ENCODE assay signal across 11 mouse cellular contexts in the genomic region with DNA sequence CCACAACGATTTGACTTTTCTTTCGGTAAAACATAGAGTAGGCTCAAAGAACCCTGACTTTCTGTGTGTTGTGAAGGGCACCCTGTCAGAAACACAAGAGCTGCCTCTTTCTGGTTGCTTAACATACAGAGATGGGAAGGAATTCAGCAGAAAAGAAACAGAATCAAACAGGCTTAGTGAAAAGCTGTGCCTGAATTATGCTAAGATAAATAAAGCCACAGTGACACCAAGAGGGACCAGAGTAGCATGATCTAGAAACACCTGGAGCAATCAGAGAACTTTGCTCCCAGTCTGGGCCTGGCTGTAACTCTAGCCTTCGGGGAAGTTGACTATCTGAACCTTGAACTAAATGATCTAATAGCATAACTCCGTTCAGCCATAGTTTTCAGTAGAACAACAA.
DNase-seq lines count a peak whose midpoint lies in the region; ATAC-seq and TF ChIP-seq lines count a peak whose summit lies in the region.
"Had no signal": no experiment of that assay in that cellular context is flagged by ENCODE, and none has a peak within 500 bp of the region (broad histone marks: within the 10 kb centered on the region; RNA-seq: fewer than 3 reads in every experiment).

No protein-coding gene starts in this region.

- H3K4me2 ChIP-seq in kidney, postnatal 0 days (ENCODE audit: low read length): 0 out of 2 replicates have a peak overlapping the region, but pooled peaks have one; percentile 1
- H3K4me2 ChIP-seq in kidney, embryonic 16.5 days (replicated peaks; ENCODE audit: low read depth, low read length): no peak overlapping the region; the same call in 1 of the 2 replicates
- H3K4me2 ChIP-seq in liver, embryonic 16.5 days (ENCODE audit: low read depth, low read length): no peak overlapping the region

- peak; percentile 52 for TF ChIP-seq CTCF in kidney, postnatal 0 days (IDR thresholded peaks at IDR 0.05; ENCODE audit: low read depth)

- 0 out of 2 replicates have a peak, but pooled peaks cover 9% of the 10 kb centered on the region for H3K4me1 ChIP-seq in kidney, postnatal 0 days (replicated peaks; ENCODE audit: insufficient read depth, low read length)
- peaks cover 11% of the 10 kb centered on the region; the same call in 1 of the 2 replicates for H3K4me1 ChIP-seq in kidney, embryonic 16.5 days (ENCODE audit: insufficient read depth, low read length)
- peaks cover 5% of the 10 kb centered on the region; the same call in 1 of the 2 replicates for H3K4me1 ChIP-seq in brown adipose tissue, adult 24 weeks (ENCODE audit: control insufficient read depth, insufficient read depth, insufficient read length, low read length)
- H3K4me1 ChIP-seq in liver, embryonic 16.5 days (ENCODE audit: control insufficient read depth, low read depth, low read length): peaks cover 7% of the 10 kb centered on the region; the same call in 1 of the 2 replicates

- no peak overlapping the region for H3K27ac ChIP-seq in kidney, postnatal 0 days
- H3K27ac ChIP-seq in kidney, embryonic 16.5 days (ENCODE audit: low read length): no peak overlapping the region
- H3K27ac ChIP-seq in brown adipose tissue, adult 24 weeks (replicated peaks; ENCODE audit: low read depth, low read length): 0 out of 2 replicates have a peak overlapping the region, but pooled peaks have one; percentile 7
- H3K27ac ChIP-seq in liver, embryonic 16.5 days (ENCODE audit: low read length): no peak overlapping the region

- no peaks in the 10 kb centered on the region for H3K27me3 ChIP-seq in kidney, postnatal 0 days (ENCODE audit: insufficient read depth, low read length)
- peaks cover 36% of the 10 kb centered on the region for H3K27me3 ChIP-seq in kidney, embryonic 16.5 days (ENCODE audit: insufficient read depth, low read length)
- peaks cover 29% of the 10 kb centered on the region for H3K27me3 ChIP-seq in liver, embryonic 16.5 days (ENCODE audit: control insufficient read depth, insufficient read depth, low read depth, low read length)

- no peak for ATAC-seq in kidney, postnatal 0 days (replicated peaks; ENCODE audit: low FRiP score, low read depth)
- no peak for ATAC-seq in kidney, embryonic 16.5 days (ENCODE audit: low FRiP score, low TSS enrichment)
- ATAC-seq in liver, embryonic 16.5 days (ENCODE audit: low read depth): peak; percentile 51; the same call in 1 of the 2 replicates
- ATAC-seq in monocyte, adult 5-6 weeks (replicated peaks; ENCODE audit: insufficient number of reproducible peaks, low FRiP score, low TSS enrichment, poor library complexity, severe bottlenecking): no peak

- WGBS in kidney, postnatal 0 days: 64% methylated on average over 4 of the region's 4 CpGs
- 62% methylated on average over 4 of the region's 4 CpGs for WGBS in kidney, embryonic 16.5 days
- 51% methylated on average over 4 of the region's 4 CpGs for WGBS in liver, embryonic 16.5 days (ENCODE audit: insufficient replicate concordance)

- no peaks in the 10 kb centered on the region for H3K36me3 ChIP-seq in kidney, postnatal 0 days (ENCODE audit: insufficient read depth, low read length)
- no peaks in the 10 kb centered on the region for H3K36me3 ChIP-seq in kidney, embryonic 16.5 days (ENCODE audit: insufficient read depth, low read length)
- H3K36me3 ChIP-seq in liver, embryonic 16.5 days (ENCODE audit: control insufficient read depth, insufficient read depth): no peaks in the 10 kb centered on the region

- H3K4me3 ChIP-seq in kidney, postnatal 0 days (replicated peaks; ENCODE audit: low read depth, low read length): no peak overlapping the region
- H3K4me3 ChIP-seq in kidney, embryonic 16.5 days (ENCODE audit: low read length): no peak overlapping the region
- no peak overlapping the region for H3K4me3 ChIP-seq in brown adipose tissue, adult 24 weeks (ENCODE audit: insufficient read depth, low read depth, low read length)
- H3K4me3 ChIP-seq in liver, embryonic 16.5 days (ENCODE audit: low read depth, low read length): no peak overlapping the region

- DNase-seq in adrenal gland, postnatal 10 days: peak; percentile 10
- no peak for DNase-seq in adrenal gland, postnatal 4 days (ENCODE audit: low spot score in 2 of 2)
- DNase-seq in kidney, postnatal 0 days (ENCODE audit: low spot score): peak; percentile 37
- no peak for DNase-seq in testis, postnatal 10 days (ENCODE audit: low spot score)
- DNase-seq: B cell, adult 2 months; kidney, postnatal 25 days; left cerebral cortex, postnatal 4 days had no signal

- H3K9ac ChIP-seq in kidney, postnatal 0 days (ENCODE audit: low read depth, low read length): no peak overlapping the region
- no peak overlapping the region for H3K9ac ChIP-seq in kidney, embryonic 16.5 days (replicated peaks; ENCODE audit: low read length)
- H3K9ac ChIP-seq in liver, embryonic 16.5 days (ENCODE audit: low read depth, low read length): no peak overlapping the region

- no peaks in the 10 kb centered on the region for H3K9me3 ChIP-seq in kidney, postnatal 0 days (replicated peaks; ENCODE audit: low read length)
- H3K9me3 ChIP-seq in kidney, embryonic 16.5 days (ENCODE audit: low read length): no peaks in the 10 kb centered on the region
- H3K9me3 ChIP-seq in liver, embryonic 16.5 days (replicated peaks; ENCODE audit: control insufficient read depth, low read length): no peaks in the 10 kb centered on the region

Comparison
In these comparisons a context has a peak if more than half of its experiments do, and no peak if none do; other contexts are left out.
1. DNase-seq: peak in adrenal gland, postnatal 10 days (single experiment) and kidney, postnatal 0 days (single experiment); none in adrenal gland, postnatal 4 days (0 of 2) and testis, postnatal 10 days (single experiment).